Mouse (Mus musculus) C2C12 (cell line): ENCODE data around the gene Oas1h. TPM values are rescaled to one million over a fixed set of nuclear protein-coding genes. Genes with fewer than 3 reads are reported as not detected.
"Not testable (repeated sequence)": the region's sequence is repeated elsewhere in the genome, so short reads cannot be mapped to it uniquely, and the experiment has no call there.

ENCODE experiments used
- H3K27me3 ChIP-seq: one replicate; pipeline ENCODE4 v1.6.1; 2011; ENCODE audit not compliant: control insufficient read depth, insufficient read depth, insufficient read length
- H3K36me3 ChIP-seq: one replicate; pipeline ENCODE4 v1.6.1; 2011; ENCODE audit not compliant: control insufficient read depth, insufficient read depth
- H3K4me3 ChIP-seq: one replicate; pipeline ENCODE4 v1.5.1; 2011; ENCODE audit warnings: mild to moderate bottlenecking, control low read depth; ENCODE audit not compliant: poor library complexity, insufficient read depth, severe bottlenecking
- H3K79me2 ChIP-seq: one replicate; pipeline ENCODE4 v1.6.1; 2011; ENCODE audit not compliant: control insufficient read depth, insufficient read depth
- H3K79me3 ChIP-seq: one replicate; pipeline ENCODE4 v1.6.1; 2011; ENCODE audit warnings: low read depth, control low read depth
- H3ac ChIP-seq: one replicate; pipeline ENCODE3; 2011; ENCODE audit warnings: low read depth; ENCODE audit not compliant: control insufficient read depth, insufficient read length
- CEBPB ChIP-seq: IDR thresholded peaks from one replicate; pipeline ENCODE4 v1.6.1; 2011; ENCODE audit warnings: low read depth, mild to moderate bottlenecking, control low read depth, moderate library complexity
- CTCF ChIP-seq: IDR thresholded peaks from one replicate; pipeline ENCODE4 v1.5.1; 2011; ENCODE audit not compliant: control insufficient read depth, insufficient read depth, insufficient read length
- FOSL1 ChIP-seq: IDR thresholded peaks from one replicate; pipeline ENCODE4 v1.8.0; 2011; ENCODE audit warnings: mild to moderate bottlenecking, low read length; ENCODE audit not compliant: poor library complexity, insufficient read depth, severe bottlenecking
- MAX ChIP-seq: IDR thresholded peaks from one replicate; pipeline ENCODE4 v1.6.1; 2011; ENCODE audit warnings: mild to moderate bottlenecking, control low read depth
- MYOD1 ChIP-seq: IDR thresholded peaks from one replicate; pipeline ENCODE4 v1.6.1; 2011; ENCODE audit warnings: low read depth; ENCODE audit not compliant: control insufficient read depth, insufficient read length
- MYOG ChIP-seq: IDR thresholded peaks from one replicate; pipeline ENCODE4 v1.6.1; 2011; ENCODE audit not compliant: control insufficient read depth, insufficient read length; ENCODE audit errors: extremely low read depth
- USF1 ChIP-seq: IDR thresholded peaks from one replicate; pipeline ENCODE4 v1.6.1; 2011; ENCODE audit warnings: low read depth, mild to moderate bottlenecking, control low read depth, moderate library complexity
- polyA plus RNA-seq: library from polyadenylated mRNA; unstranded; fragments of >200 nt; fragmentation: generic; extraction: Trizol; gene quantifications from one replicate; pipeline ENCODE4 v1.2.1, GENCODE M21; 2012; ENCODE audit warnings: missing spikeins

The Oas1h gene
- polyA plus RNA-seq, 1 experiment = not detected

DNA sequence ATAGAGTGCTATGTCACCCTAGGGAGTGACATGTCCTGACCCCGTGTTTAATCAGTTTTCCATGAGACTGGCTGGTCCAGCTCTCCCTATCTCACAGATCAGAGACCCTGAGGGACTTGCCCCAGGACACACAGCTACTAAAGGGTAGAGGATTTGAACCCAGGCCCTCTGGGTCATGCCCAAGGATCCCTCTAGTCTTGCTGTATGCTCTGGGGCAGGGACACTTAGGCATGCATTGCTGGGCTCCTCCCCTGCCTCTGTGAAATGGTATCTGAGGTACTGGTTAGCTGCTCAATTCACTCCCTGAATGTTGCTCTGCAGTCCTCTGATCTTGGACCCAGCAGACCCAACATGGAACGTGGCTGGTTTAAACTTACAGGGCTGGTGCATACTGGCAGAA is 10.2 kb downstream of the Oas1h start:
- Histone ChIP-seq H3K79me2 (no peaks in the 10 kb centered on the region), H3K79me3 (no peaks in the 10 kb centered on the region), H3K36me3 (no peaks in the 10 kb centered on the region), H3ac (no peak overlapping the region), H3K27me3 (no peaks in the 10 kb centered on the region), H3K4me3 (no peak overlapping the region)
- TF ChIP-seq USF1 = no peak
- TF ChIP-seq CTCF = no peak
- TF ChIP-seq MAX = no peak
- no peak for TF ChIP-seq MYOD1
- TF ChIP-seq CEBPB = no peak
- TF ChIP-seq FOSL1 = no peak

DNA sequence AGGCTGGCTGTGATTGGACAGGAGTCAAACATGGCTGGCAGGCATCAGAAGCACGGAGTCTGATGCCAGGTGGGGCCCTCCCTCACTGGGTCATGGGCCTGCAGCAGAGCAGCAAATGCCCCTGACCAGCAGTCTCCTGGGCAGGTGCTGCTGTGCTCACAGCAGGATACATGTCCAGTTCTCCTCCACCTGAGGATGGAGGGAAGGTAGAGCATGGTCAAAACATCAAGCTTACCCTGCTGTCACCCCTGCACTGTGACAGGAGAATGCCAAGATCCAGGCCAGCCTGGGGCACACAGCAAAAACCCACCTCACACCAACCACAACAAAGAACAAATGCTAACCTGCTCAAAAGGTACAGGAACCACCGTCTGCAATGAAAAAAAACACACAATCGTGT is 15.6 kb downstream of the Oas1h start:
- not testable (repeated sequence) for H3K27me3 ChIP-seq, H3K79me2 ChIP-seq, H3ac ChIP-seq, H3K4me3 ChIP-seq, H3K79me3 ChIP-seq, H3K36me3 ChIP-seq

DNA sequence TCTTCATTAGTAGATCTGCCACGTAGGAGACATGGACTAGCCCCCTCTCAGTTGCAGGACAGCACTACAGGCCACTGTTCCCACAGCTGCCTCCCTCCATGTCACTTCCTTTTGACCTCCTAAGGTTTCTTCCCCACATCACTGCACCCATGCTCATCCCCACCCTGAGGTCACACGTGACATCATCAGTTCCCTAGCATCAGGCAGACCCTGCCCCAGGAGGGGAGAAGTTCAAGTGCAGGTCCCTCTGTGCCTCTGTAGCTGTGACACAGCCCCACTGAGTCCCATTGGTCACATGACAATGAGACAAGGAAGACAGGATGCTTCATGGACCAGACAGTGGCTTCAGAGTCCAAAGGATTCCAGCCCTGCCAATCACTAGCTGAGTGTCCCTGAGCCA is 16.2 kb downstream of the Oas1h start:
- not testable (repeated sequence) for H3K36me3 ChIP-seq, H3K27me3 ChIP-seq, H3ac ChIP-seq, H3K79me2 ChIP-seq, H3K79me3 ChIP-seq, H3K4me3 ChIP-seq

DNA sequence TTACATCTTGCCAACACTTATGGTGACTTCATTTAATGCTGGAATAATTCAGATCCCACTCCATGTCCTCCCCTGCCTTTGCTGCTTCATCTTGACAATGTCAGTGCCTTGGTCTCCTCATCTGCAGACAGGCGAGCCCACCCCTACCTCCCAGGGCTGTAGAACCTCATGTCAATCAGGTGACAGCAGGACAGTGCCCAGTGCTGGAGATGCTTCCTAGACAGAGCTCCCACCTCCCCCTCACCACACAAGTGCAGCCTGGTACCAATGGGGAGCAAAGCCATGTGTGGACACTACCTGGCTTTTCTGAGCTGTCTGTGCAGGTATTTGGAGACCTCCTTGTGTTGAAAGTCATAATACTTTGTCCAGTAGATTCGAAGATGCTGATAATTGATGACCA is 17.6 kb downstream of the Oas1h start:
- not testable (repeated sequence) for H3K36me3 ChIP-seq, H3K4me3 ChIP-seq, H3K79me3 ChIP-seq, H3ac ChIP-seq, H3K79me2 ChIP-seq, H3K27me3 ChIP-seq

DNA sequence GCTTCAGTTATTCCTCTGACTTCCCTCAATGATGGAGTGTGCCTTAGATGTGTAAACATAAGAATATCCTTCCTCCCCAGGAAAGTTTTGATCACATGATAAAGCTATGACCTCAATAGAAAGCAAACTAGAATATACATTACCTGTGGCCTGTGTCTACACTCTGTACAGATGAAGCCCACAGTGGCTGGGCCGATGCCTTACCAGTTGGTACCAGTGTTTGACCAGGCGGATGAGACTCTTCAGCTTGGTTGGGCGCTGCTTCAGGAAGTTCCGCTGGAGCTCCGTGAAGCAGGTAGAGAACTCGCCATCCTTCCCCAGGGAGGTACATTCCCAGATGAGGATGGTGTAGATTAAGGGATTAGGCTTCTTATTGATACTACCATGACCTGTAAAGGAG is 20.5 kb downstream of the Oas1h start:
- H3ac ChIP-seq, H3K27me3 ChIP-seq, H3K36me3 ChIP-seq, H3K4me3 ChIP-seq, H3K79me3 ChIP-seq, H3K79me2 ChIP-seq: not testable (repeated sequence)

DNA sequence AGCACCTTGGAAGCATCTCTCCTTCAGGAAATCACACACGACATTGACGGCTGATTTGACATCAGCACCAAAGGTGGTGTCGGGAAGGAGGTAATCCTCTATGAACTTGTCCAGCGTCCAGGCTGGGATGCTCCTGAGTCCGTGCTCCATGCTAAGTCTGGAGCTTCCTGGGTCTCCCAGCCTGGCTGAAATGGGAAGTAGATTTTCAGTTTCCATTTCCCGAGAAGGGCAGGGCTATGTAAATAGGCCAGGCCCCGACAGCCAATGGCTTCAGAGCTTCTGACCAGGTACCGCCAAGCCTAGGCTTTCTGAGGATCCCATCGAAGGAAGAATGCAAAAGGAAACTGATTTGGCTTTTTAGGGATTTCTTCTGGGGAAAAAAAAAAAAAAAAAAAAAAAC is 26.2 kb downstream of the Oas1h start, which contains the start of gene Oas1g:
Gene Oas1g, minus strand, starts transcription at position 201 of the 400 bp plus-strand sequence.
- not testable (repeated sequence) for H3ac ChIP-seq, H3K4me3 ChIP-seq, H3K79me3 ChIP-seq

DNA sequence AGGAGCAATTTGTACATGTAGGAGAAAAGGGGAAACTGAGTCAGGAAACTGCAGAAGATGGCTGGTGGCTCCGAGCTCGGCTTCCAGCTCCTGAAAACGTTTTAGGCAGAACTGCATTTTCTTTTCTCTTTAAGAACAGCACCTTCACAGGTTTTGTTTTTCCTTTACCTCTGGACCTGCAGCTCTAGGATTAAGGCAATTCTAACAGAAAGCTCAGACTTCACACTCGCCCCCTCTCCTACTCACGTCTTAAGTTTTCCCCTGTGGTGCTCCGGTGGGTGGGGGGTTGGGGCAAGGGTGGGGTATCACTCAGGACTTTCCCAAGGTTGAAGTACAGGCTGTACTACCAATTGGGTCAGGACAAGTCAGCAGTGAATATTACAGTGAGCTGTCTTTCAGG is 26.6 kb downstream of the Oas1h start:
- Histone ChIP-seq H3K4me3 (no peak overlapping the region), H3K79me2 (no peaks in the 10 kb centered on the region), H3K27me3 (no peaks in the 10 kb centered on the region), H3K36me3 (no peaks in the 10 kb centered on the region), H3K79me3 (no peaks in the 10 kb centered on the region), H3ac (no peak overlapping the region)
- no peak for TF ChIP-seq CEBPB
- TF ChIP-seq MAX = no peak
- TF ChIP-seq MYOD1 = no peak
- TF ChIP-seq MYOG = no peak
- no peak for TF ChIP-seq FOSL1
- TF ChIP-seq USF1 = no peak
- TF ChIP-seq CTCF = no peak

More for the DNA sequence above, 26.2 kb downstream of the Oas1h start, which contains the start of gene Oas1g:
- H3K36me3 ChIP-seq, H3K79me2 ChIP-seq, H3K27me3 ChIP-seq: not testable (repeated sequence)

DNA sequence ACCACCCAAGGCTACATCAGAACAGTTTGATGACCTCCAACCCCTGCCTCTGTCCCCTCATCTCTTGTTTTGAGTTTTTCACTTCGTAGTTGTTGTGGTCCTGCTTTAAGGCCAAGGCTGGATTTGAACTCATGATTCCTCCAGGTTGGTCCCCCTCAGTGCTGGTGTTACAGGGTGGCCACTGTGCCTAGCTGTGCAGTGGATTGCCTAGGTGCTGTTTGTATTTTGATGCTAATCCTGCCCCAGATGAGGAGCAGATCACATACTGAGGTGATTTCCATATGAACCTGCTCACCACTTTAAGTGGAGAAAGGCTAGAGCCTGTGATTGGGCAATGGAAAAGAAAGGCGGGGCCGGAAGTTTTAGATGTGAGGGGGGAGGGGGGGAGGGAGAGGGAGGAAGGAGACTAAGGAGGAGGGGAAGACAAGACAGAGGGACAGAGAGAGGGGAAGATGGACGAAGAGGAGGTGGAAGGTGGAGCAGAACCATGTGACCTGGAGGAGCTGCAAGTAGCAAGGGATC is 27.1 kb downstream of the Oas1h start:
- not testable (repeated sequence) for H3K79me3 ChIP-seq, H3ac ChIP-seq, H3K79me2 ChIP-seq, H3K36me3 ChIP-seq, H3K27me3 ChIP-seq, H3K4me3 ChIP-seq
